Mouse (Mus musculus) ovary, postnatal 36 days (tissue): ENCODE data around the gene Drc1.

Experiments
- DNase-seq: peaks from one replicate; pipeline ENCODE4 v3.0.0; 2022; ENCODE audit warnings: low spot score, mixed read lengths

Gene Drc1

GRCm38 (mm10) chr5:30287106-30287882 lies 6.1 kb downstream of the Drc1 start:
- DNase-seq, result no peak

- DNase-seq, result no peak
These were observed 59.6 kb downstream of the Drc1 start for GRCm38 (mm10) chr5:30340815-30341214.

- DNase-seq, result no peak
These were observed 60.6 kb downstream of the Drc1 start for GRCm38 (mm10) chr5:30341601-30342365.

- no peak for DNase-seq
These were observed 61.4 kb downstream of the Drc1 start for GRCm38 (mm10) chr5:30342601-30343015.

- peak; percentile 61 for DNase-seq
These were observed 61.9 kb downstream of the Drc1 start for GRCm38 (mm10) chr5:30343107-30343506.

GRCm38 (mm10) chr5:30343886-30344285 lies 62.7 kb downstream of the Drc1 start:
- no peak for DNase-seq

- DNase-seq, result no peak
These were observed 72.4 kb downstream of the Drc1 start for GRCm38 (mm10) chr5:30353605-30354004.

GRCm38 (mm10) chr5:30355114-30355513 lies 73.9 kb downstream of the Drc1 start:
- DNase-seq, result no peak

- DNase-seq, result no peak
These were observed 74.5 kb downstream of the Drc1 start for GRCm38 (mm10) chr5:30355559-30356159.

- DNase-seq, result no peak
These were observed 75.5 kb downstream of the Drc1 start for GRCm38 (mm10) chr5:30356647-30357046.

GRCm38 (mm10) chr5:30358436-30359099 lies 77.4 kb downstream of the Drc1 start:
- DNase-seq, result peak; percentile 56

GRCm38 (mm10) chr5:30367405-30367804 lies 86.2 kb downstream of the Drc1 start:
- DNase-seq, result no peak

GRCm38 (mm10) chr5:30369426-30369825 lies 88.2 kb downstream of the Drc1 start:
- DNase-seq, result peak; percentile 44

GRCm38 (mm10) chr5:30382876-30383275 lies 101.7 kb downstream of the Drc1 start:
- DNase-seq, result no peak

- DNase-seq, result no peak
These were observed 106.5 kb downstream of the Drc1 start for GRCm38 (mm10) chr5:30387726-30388125.

GRCm38 (mm10) chr5:30389836-30390235 lies 108.6 kb downstream of the Drc1 start:
- no peak for DNase-seq

- DNase-seq, result peak; percentile 77
These were observed 110.3 kb downstream of the Drc1 start for GRCm38 (mm10) chr5:30391473-30391872.

GRCm38 (mm10) chr5:30400521-30400920 lies 119.3 kb downstream of the Drc1 start:
- no peak for DNase-seq

- DNase-seq, result no peak
These were observed 120.0 kb downstream of the Drc1 start for GRCm38 (mm10) chr5:30401165-30401564.

- DNase-seq, result no peak
These were observed 125.7 kb downstream of the Drc1 start for GRCm38 (mm10) chr5:30406876-30407275.

GRCm38 (mm10) chr5:30411524-30411923 lies 130.3 kb downstream of the Drc1 start:
- DNase-seq, result no peak

- no peak for DNase-seq
These were observed 134.2 kb downstream of the Drc1 start for GRCm38 (mm10) chr5:30415381-30415780.
